Mouse (Mus musculus): ENCODE results near the gene Npb. TPM values are rescaled to one million over a fixed set of nuclear protein-coding genes. Genes with fewer than 3 reads are reported as not detected.

Npb gene
- polyA plus RNA-seq, 1 experiment from 2014 or later = 14.9 TPM

GRCm38 (mm10) chr11:120641255-120641654, 33.0 kb downstream of the Npb start:
- Histone ChIP-seq H3K4me3 (no peak overlapping the region), H3K9me3 (no peaks in the 10 kb centered on the region), H3K9ac (no peak overlapping the region), H3K4me2 (no peak overlapping the region), H3K27me3 (replicated peaks) (peaks cover 18% of the 10 kb centered on the region), H3K4me1 (peaks cover 13% of the 10 kb centered on the region), H3K27ac (replicated peaks) (no peak overlapping the region), H3K36me3 (no peaks in the 10 kb centered on the region)
- WGBS = 62% methylated on average over 9 of the region's 9 CpGs
- ATAC-seq (ENCODE audit: extremely low read depth, insufficient number of reproducible peaks, low FRiP score, low TSS enrichment) = no peak

- Histone ChIP-seq H3K36me3 (no peaks in the 10 kb centered on the region), H3K9ac (peak overlapping the region; percentile 89), H3K9me3 (no peaks in the 10 kb centered on the region), H3K4me1 (peaks cover 13% of the 10 kb centered on the region), H3K27ac (replicated peaks) (no peak overlapping the region), H3K4me3 (no peak overlapping the region), H3K4me2 (peak overlapping the region; percentile 97), H3K27me3 (replicated peaks) (peaks cover 21% of the 10 kb centered on the region)
- ATAC-seq (ENCODE audit: extremely low read depth, insufficient number of reproducible peaks, low FRiP score, low TSS enrichment) = no peak
- WGBS = 83% methylated on average over 8 of the region's 8 CpGs
These were observed 33.6 kb downstream of the Npb start for GRCm38 (mm10) chr11:120641869-120642268.

GRCm38 (mm10) chr11:120642939-120643600, 34.8 kb downstream of the Npb start:
- 0 out of 2 replicates have a peak overlapping the region, but pooled peaks have one; percentile 39 for H3K27ac ChIP-seq (replicated peaks)
- ATAC-seq (ENCODE audit: extremely low read depth, insufficient number of reproducible peaks, low FRiP score, low TSS enrichment) = peak; percentile 28; the same call in 1 of the 2 replicates
- no peaks in the 10 kb centered on the region for H3K9me3 ChIP-seq
- 2% methylated on average over 18 of the region's 18 CpGs for WGBS
- H3K36me3 ChIP-seq = no peaks in the 10 kb centered on the region
- H3K4me2 ChIP-seq = peak overlapping the region; percentile 97
- H3K4me1 ChIP-seq = peaks cover 25% of the 10 kb centered on the region
- H3K9ac ChIP-seq = peak overlapping the region; percentile 89
- H3K27me3 ChIP-seq (replicated peaks) = peaks cover 33% of the 10 kb centered on the region
- peak overlapping the region; percentile 64 for H3K4me3 ChIP-seq

GRCm38 (mm10) chr11:120643601-120643987, 35.3 kb downstream of the Npb start, which contains the start of gene Pycr1:
TSS of gene Pycr1 (minus strand) at chr11:120643769.
- H3K9me3 ChIP-seq = no peaks in the 10 kb centered on the region
- peak; percentile 96 for ATAC-seq (ENCODE audit: extremely low read depth, insufficient number of reproducible peaks, low FRiP score, low TSS enrichment)
- WGBS = 0% methylated on average over 15 of the region's 15 CpGs
- peak within 1 kb of the TSS; percentile 97 for H3K4me2 ChIP-seq
- H3K9ac ChIP-seq = peak within 1 kb of the TSS; percentile 89
- peaks cover 28% of the 10 kb centered on the region for H3K4me1 ChIP-seq
- H3K4me3 ChIP-seq = peak within 1 kb of the TSS; percentile 64
- H3K27ac ChIP-seq (replicated peaks) = 0 out of 2 replicates have a peak within 1 kb of the TSS, but pooled peaks have one; percentile 39
- peaks cover 36% of the 10 kb centered on the region for H3K27me3 ChIP-seq (replicated peaks)
- no peaks in the 10 kb centered on the region for H3K36me3 ChIP-seq

GRCm38 (mm10) chr11:120647047-120647830, 39.0 kb downstream of the Npb start:
- Histone ChIP-seq H3K9me3 (no peaks in the 10 kb centered on the region), H3K4me1 (peaks cover 29% of the 10 kb centered on the region), H3K27ac (replicated peaks) (peak overlapping the region; percentile 92), H3K4me3 (peak overlapping the region; percentile 60), H3K4me2 (peak overlapping the region; percentile 74), H3K27me3 (replicated peaks) (peaks cover 26% of the 10 kb centered on the region), H3K9ac (peak overlapping the region; percentile 86), H3K36me3 (no peaks in the 10 kb centered on the region)
- WGBS = 62% methylated on average over 35 of the region's 35 CpGs
- ATAC-seq (ENCODE audit: extremely low read depth, insufficient number of reproducible peaks, low FRiP score, low TSS enrichment) = no peak

- H3K4me2 ChIP-seq = peak within 1 kb of the TSS; percentile 74
- peaks cover 21% of the 10 kb centered on the region for H3K4me1 ChIP-seq
- no peaks in the 10 kb centered on the region for H3K9me3 ChIP-seq
- H3K4me3 ChIP-seq = peak within 1 kb of the TSS; percentile 60
- peaks cover 21% of the 10 kb centered on the region for H3K27me3 ChIP-seq (replicated peaks)
- H3K9ac ChIP-seq = peak within 1 kb of the TSS; percentile 86
- H3K36me3 ChIP-seq = no peaks in the 10 kb centered on the region
- no peak for ATAC-seq (ENCODE audit: extremely low read depth, insufficient number of reproducible peaks, low FRiP score, low TSS enrichment)
- WGBS = 5% methylated on average over 13 of the region's 13 CpGs
- peak within 1 kb of the TSS; percentile 92 for H3K27ac ChIP-seq (replicated peaks)
These were observed 39.8 kb downstream of the Npb start, which contains the start of gene Myadml2 for GRCm38 (mm10) chr11:120648001-120648476. TSS of gene Myadml2 (minus strand) at chr11:120648158.

- H3K9ac ChIP-seq = no peak overlapping the region
- no peak overlapping the region for H3K4me3 ChIP-seq
- H3K36me3 ChIP-seq = no peaks in the 10 kb centered on the region
- H3K4me2 ChIP-seq = no peak overlapping the region
- H3K9me3 ChIP-seq = no peaks in the 10 kb centered on the region
- H3K27ac ChIP-seq (replicated peaks) = no peak overlapping the region
- ATAC-seq (ENCODE audit: extremely low read depth, insufficient number of reproducible peaks, low FRiP score, low TSS enrichment) = no peak
- H3K27me3 ChIP-seq (replicated peaks) = peaks cover 37% of the 10 kb centered on the region
- peaks cover 18% of the 10 kb centered on the region for H3K4me1 ChIP-seq
- 64% methylated on average over 3 of the region's 3 CpGs for WGBS
These were observed 43.6 kb downstream of the Npb start for GRCm38 (mm10) chr11:120651872-120652271.

GRCm38 (mm10) chr11:120654741-120655140, 46.5 kb downstream of the Npb start:
- WGBS = 48% methylated on average over 3 of the region's 3 CpGs
- H3K4me3 ChIP-seq = no peak overlapping the region
- no peak for ATAC-seq (ENCODE audit: extremely low read depth, insufficient number of reproducible peaks, low FRiP score, low TSS enrichment)
- no peak overlapping the region for H3K4me2 ChIP-seq
- H3K27ac ChIP-seq (replicated peaks) = no peak overlapping the region
- H3K4me1 ChIP-seq = peaks cover 9% of the 10 kb centered on the region
- H3K36me3 ChIP-seq = no peaks in the 10 kb centered on the region
- H3K9me3 ChIP-seq = no peaks in the 10 kb centered on the region
- H3K9ac ChIP-seq = no peak overlapping the region
- peaks cover 48% of the 10 kb centered on the region for H3K27me3 ChIP-seq (replicated peaks)

GRCm38 (mm10) chr11:120657301-120657700, 49.0 kb downstream of the Npb start:
- Histone ChIP-seq H3K9ac (no peak overlapping the region), H3K27ac (replicated peaks) (no peak overlapping the region), H3K9me3 (no peaks in the 10 kb centered on the region), H3K36me3 (no peaks in the 10 kb centered on the region), H3K4me2 (no peak overlapping the region), H3K4me1 (peaks cover 25% of the 10 kb centered on the region), H3K4me3 (no peak overlapping the region), H3K27me3 (replicated peaks) (peaks cover 74% of the 10 kb centered on the region)
- WGBS = 74% methylated on average over 4 of the region's 4 CpGs
- no peak for ATAC-seq (ENCODE audit: extremely low read depth, insufficient number of reproducible peaks, low FRiP score, low TSS enrichment)

Data from heart, embryonic 13.5 days (tissue).